Mouse (Mus musculus) common myeloid progenitor, adult 5-6 weeks (primary cell): ENCODE measurements around the gene Marf1. TPM values are rescaled to one million over a fixed set of nuclear protein-coding genes. Genes with fewer than 3 reads are reported as not detected.

ENCODE experiments used
- ATAC-seq: replicated peaks from 2 replicates; pipeline ENCODE4 v1.8.0; 2016; ENCODE audit warnings: low read depth, mild to moderate bottlenecking, moderate TSS enrichment, inconsistent platforms; ENCODE audit not compliant: poor library complexity, severe bottlenecking
- total RNA-seq: library from RNA; stranded (forward); fragments of 200-1000, 187-1606 nt; gene quantifications from 2 replicates; pipeline ENCODE4 v1.2.3, GENCODE M21; 2017

Marf1 gene
- total RNA-seq, 1 experiment from 2014 or later: 32.9 TPM

- no peak for ATAC-seq
These were observed 24.0 kb downstream of the Marf1 start for GRCm38 (mm10) chr16:14139106-14139505.

GRCm38 (mm10) chr16:14137976-14138561 is 25.1 kb downstream of the Marf1 start:
- no peak for ATAC-seq

GRCm38 (mm10) chr16:14135014-14135413 is 28.1 kb downstream of the Marf1 start:
- peak; percentile 58 for ATAC-seq

GRCm38 (mm10) chr16:14131838-14132237 is 31.3 kb downstream of the Marf1 start:
- ATAC-seq: peak; percentile 57

GRCm38 (mm10) chr16:14131376-14131775 is 31.8 kb downstream of the Marf1 start:
- ATAC-seq: no peak

- ATAC-seq: no peak
These were observed 32.4 kb downstream of the Marf1 start for GRCm38 (mm10) chr16:14130796-14131195.

- no peak for ATAC-seq
These were observed 34.2 kb downstream of the Marf1 start for GRCm38 (mm10) chr16:14128977-14129376.

GRCm38 (mm10) chr16:14125253-14125652 is 37.9 kb downstream of the Marf1 start:
- ATAC-seq: no peak

- ATAC-seq: no peak
These were observed 38.4 kb downstream of the Marf1 start for GRCm38 (mm10) chr16:14124709-14125108.

- ATAC-seq: no peak
These were observed 39.2 kb downstream of the Marf1 start for GRCm38 (mm10) chr16:14123901-14124300.

GRCm38 (mm10) chr16:14122586-14122985 is 40.6 kb downstream of the Marf1 start:
- ATAC-seq: no peak

- no peak for ATAC-seq
These were observed 41.6 kb downstream of the Marf1 start for GRCm38 (mm10) chr16:14121563-14121962.

- ATAC-seq: no peak
These were observed 42.2 kb downstream of the Marf1 start for GRCm38 (mm10) chr16:14120941-14121340.

GRCm38 (mm10) chr16:14117299-14117698 is 45.9 kb downstream of the Marf1 start:
- 0 out of 2 replicates have a peak, but pooled peaks have one; percentile 32 for ATAC-seq

GRCm38 (mm10) chr16:14112742-14113141 is 50.4 kb downstream of the Marf1 start:
- no peak; the same call in 1 of the 2 replicates for ATAC-seq

GRCm38 (mm10) chr16:14112133-14112532 is 51.0 kb downstream of the Marf1 start:
- no peak for ATAC-seq

GRCm38 (mm10) chr16:14110922-14111321 is 52.2 kb downstream of the Marf1 start:
- 0 out of 2 replicates have a peak, but pooled peaks have one; percentile 48 for ATAC-seq

- ATAC-seq: peak; percentile 53; the same call in 1 of the 2 replicates
These were observed 53.4 kb downstream of the Marf1 start for GRCm38 (mm10) chr16:14109651-14110230.

GRCm38 (mm10) chr16:14105891-14106290 is 57.3 kb downstream of the Marf1 start:
- no peak for ATAC-seq

GRCm38 (mm10) chr16:14091771-14092170 is 71.4 kb downstream of the Marf1 start:
- no peak for ATAC-seq

GRCm38 (mm10) chr16:14089296-14089695 is 73.9 kb downstream of the Marf1 start:
- no peak for ATAC-seq

GRCm38 (mm10) chr16:14088249-14088648 is 74.9 kb downstream of the Marf1 start:
- ATAC-seq: peak; percentile 99
